Mouse (Mus musculus) embryonic facial prominence, embryonic 11.5 days (tissue): Measurements from ENCODE around the gene Il20rb. TPM values are rescaled to one million over a fixed set of nuclear protein-coding genes. Genes with fewer than 3 reads are reported as not detected.

Experiments used
- ATAC-seq: fragments of 200-750 bp; cut with Nextera tagmentation; replicated peaks from 2 replicates; pipeline ENCODE4 v1.8.0; 2017; ENCODE audit warnings: low read depth; ENCODE audit not compliant: insufficient number of reproducible peaks, low FRiP score, low TSS enrichment
- DNase-seq: peaks from one replicate; pipeline ENCODE4 v3.0.0-alpha.2; 2015; ENCODE audit warnings: low spot score
- H3K27ac ChIP-seq: fragments of 300-500 bp; sonication (generic); replicated peaks from 2 replicates; pipeline ENCODE4 v1.5.1; 2014; ENCODE audit warnings: mild to moderate bottlenecking, low read depth, low read length, control low read depth
- H3K27me3 ChIP-seq: fragments of 300-500 bp; sonication (generic); 2 replicates; pipeline ENCODE4 v1.6.1; 2014; ENCODE audit warnings: mild to moderate bottlenecking, low read length, moderate library complexity, mixed read lengths; ENCODE audit not compliant: control insufficient read depth, insufficient read depth
- H3K36me3 ChIP-seq: fragments of 300-500 bp; sonication (generic); replicated peaks from 2 replicates; pipeline ENCODE4 v1.6.1; 2014; ENCODE audit warnings: low read depth, mild to moderate bottlenecking, low read length, moderate library complexity, mixed read lengths; ENCODE audit not compliant: control insufficient read depth, insufficient read depth
- H3K4me1 ChIP-seq: fragments of 300-500 bp; sonication (generic); 2 replicates; pipeline ENCODE4 v1.6.1; 2014; ENCODE audit warnings: low read length, mixed read lengths; ENCODE audit not compliant: control insufficient read depth, insufficient read depth
- H3K4me2 ChIP-seq: fragments of 300-500 bp; sonication (generic); 2 replicates; pipeline ENCODE4 v1.6.1; 2014; ENCODE audit warnings: low read depth, mild to moderate bottlenecking, control low read depth, low read length, moderate library complexity
- H3K4me3 ChIP-seq: fragments of 300-500 bp; sonication (generic); 2 replicates; pipeline ENCODE4 v1.5.1; 2014; ENCODE audit warnings: low read depth, low read length, control low read depth
- H3K9ac ChIP-seq: fragments of 300-500 bp; sonication (generic); replicated peaks from 2 replicates; pipeline ENCODE4 v1.6.1; 2014; ENCODE audit warnings: mild to moderate bottlenecking, control low read depth, low read length
- H3K9me3 ChIP-seq: fragments of 300-500 bp; sonication (generic); replicated peaks from 2 replicates; pipeline ENCODE4 v1.6.1; 2016; ENCODE audit warnings: mild to moderate bottlenecking, low read length, inconsistent platforms, mixed read lengths; ENCODE audit not compliant: control insufficient read depth
- WGBS: fragments of 180-500 bp; shearing (Covaris S2); extraction: QIAGEN DNeasy Blood & Tissue Kit; methylation state at CpG from one replicate; pipeline ENCODE4 v1.1.7; 2014; 5-methylcytosine and 5-hydroxymethylcytosine counted together
- polyA plus RNA-seq: library from polyadenylated mRNA; unstranded; fragments of >200 nt; fragmentation: Nextera tagmentation; extraction: Ambion mirVana; gene quantifications from 2 replicates; pipeline ENCODE4 v1.2.1, GENCODE M21; 2014

The Il20rb gene
- polyA plus RNA-seq, 1 experiment from 2014 or later = 1.2 TPM

- no peaks in the 10 kb centered on the region for H3K27me3 ChIP-seq
- no peak overlapping the region for H3K4me2 ChIP-seq
- H3K4me3 ChIP-seq = no peak overlapping the region
- 0 out of 2 replicates have a peak, but pooled peaks have one; percentile 39 for ATAC-seq
- no peak for DNase-seq
- no peaks in the 10 kb centered on the region for H3K36me3 ChIP-seq
- H3K9ac ChIP-seq = no peak overlapping the region
- WGBS = 74% methylated on average over 6 of the region's 6 CpGs
- H3K27ac ChIP-seq = no peak overlapping the region
- H3K4me1 ChIP-seq = no peaks in the 10 kb centered on the region
- H3K9me3 ChIP-seq = no peaks in the 10 kb centered on the region
Observed at GRCm38 (mm10) chr9:100416299-100416698, 70.3 kb downstream of the Il20rb start.

DNA sequence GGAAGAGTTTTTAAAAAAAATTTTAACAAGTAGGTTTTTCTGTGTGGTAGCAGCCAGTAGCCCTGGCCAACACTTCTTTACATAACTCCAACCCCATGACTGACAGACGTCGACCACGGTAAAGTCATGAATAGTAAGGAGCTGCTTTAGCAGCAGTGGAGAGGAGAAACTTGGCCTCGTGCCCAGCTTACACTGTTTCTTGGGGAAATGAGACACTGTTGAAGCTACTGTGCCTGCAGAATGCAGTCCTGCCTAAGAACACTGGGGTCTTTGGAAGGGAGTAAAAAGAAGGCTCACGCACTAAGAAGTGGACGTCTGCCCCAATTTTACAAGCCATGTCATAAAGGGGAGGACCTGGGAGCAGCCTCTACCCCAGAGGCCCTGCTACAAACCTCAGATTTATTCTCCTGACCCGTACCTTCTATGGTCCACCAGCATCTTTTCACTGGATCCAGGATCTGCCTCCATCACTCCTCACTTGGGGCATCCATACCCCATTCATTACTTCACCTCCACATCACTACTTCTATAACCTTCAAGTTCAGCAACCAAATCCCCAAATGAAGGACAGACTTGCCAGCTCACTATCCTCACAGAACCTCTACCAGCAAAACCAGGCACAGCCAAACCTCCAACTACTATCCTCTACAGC is 71.1 kb downstream of the Il20rb start:
- Histone ChIP-seq H3K4me3 (no peak overlapping the region), H3K9ac (no peak overlapping the region), H3K9me3 (no peaks in the 10 kb centered on the region), H3K27me3 (no peaks in the 10 kb centered on the region), H3K4me1 (no peaks in the 10 kb centered on the region), H3K36me3 (no peaks in the 10 kb centered on the region), H3K4me2 (no peak overlapping the region), H3K27ac (no peak overlapping the region)
- 74% methylated on average over 7 of the region's 7 CpGs for WGBS
- DNase-seq = peak; percentile 23
- 0 out of 2 replicates have a peak, but pooled peaks have one; percentile 44 for ATAC-seq

Other genes starting within 250 kb of the Il20rb start
- 84.5 and 92.5 TPM in 2 replicates for gene Nck1, start 59.3 kb upstream of the Il20rb start, polyA plus RNA-seq
- gene Slc35g2, start 84.3 kb upstream of the Il20rb start, polyA plus RNA-seq = 5.5 and 5.9 TPM in 2 replicates
- 54.9 and 61.7 TPM in 2 replicates for gene Stag1, start 111.0 kb upstream of the Il20rb start, polyA plus RNA-seq